Mouse (Mus musculus) C3H10T1/2 (cell line): ENCODE data around the gene Slfn1. TPM values are rescaled to one million over a fixed set of nuclear protein-coding genes. Genes with fewer than 3 reads are reported as not detected.

Source experiments
- polyA plus RNA-seq, 2 experiments: library from polyadenylated mRNA; unstranded; fragments of >200 nt; fragmentation: generic; extraction: Trizol; gene quantifications; one replicate each; pipeline ENCODE4 v1.2.1; 2012; ENCODE audit warnings: missing spikeins in 2 of 2

The Slfn1 gene
- polyA plus RNA-seq: not detected

DNA sequence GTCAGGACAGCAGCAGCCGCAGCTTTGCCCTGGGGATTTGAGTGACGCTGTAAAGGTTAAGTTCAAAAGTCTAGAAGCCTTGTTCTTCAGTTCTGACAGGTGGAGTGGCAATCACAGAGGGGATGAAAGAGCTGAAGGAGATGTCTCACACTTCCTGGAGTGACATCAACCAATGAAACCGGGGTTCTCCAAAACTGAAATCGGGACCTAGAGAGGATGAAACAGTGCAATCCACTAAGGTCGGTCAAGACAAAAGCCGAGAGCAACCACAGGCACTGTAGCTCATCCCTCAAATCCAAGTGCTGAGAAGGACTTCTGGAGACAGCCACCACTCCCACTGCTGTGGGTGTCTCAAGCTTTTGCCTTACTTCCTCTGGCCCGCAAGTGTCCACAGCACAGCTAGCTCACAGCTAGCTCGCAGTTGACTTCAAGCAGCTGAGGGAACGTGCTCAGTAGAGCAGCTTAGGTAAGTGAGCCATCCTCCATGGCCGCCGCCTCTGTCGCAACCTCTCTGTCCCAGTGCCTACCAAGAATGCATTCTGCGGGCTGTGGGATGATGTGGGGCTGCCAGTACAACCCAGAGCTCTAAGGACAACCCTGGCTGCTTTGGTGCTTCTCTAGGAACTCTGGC, at the start of gene Slfn1:
Gene Slfn1, plus strand, starts transcription at position 253 of the 631 bp plus-strand sequence.

Other genes starting within 250 kb of the Slfn1 start
- gene Rffl, start 245.6 kb upstream of the Slfn1 start, polyA plus RNA-seq: 1 to 10 TPM; 2.4 to 4.4 TPM
- 10 to 100 TPM; 21.0 to 22.0 TPM for gene Rad51d, start 226.2 kb upstream of the Slfn1 start, polyA plus RNA-seq
- gene Fndc8, start 224.7 kb upstream of the Slfn1 start, polyA plus RNA-seq: under 1 TPM; 0.01 to 0.12 TPM
- gene Nle1, start 208.4 kb upstream of the Slfn1 start, polyA plus RNA-seq: 10 to 100 TPM; 23.7 to 54.0 TPM
- under 1 TPM in 1 of 2 experiments, not detected in 1; 0.04 TPM for gene Unc45b, start 206.3 kb upstream of the Slfn1 start, polyA plus RNA-seq
- gene Slfn5, start 165.5 kb upstream of the Slfn1 start, polyA plus RNA-seq: under 1 TPM; 0.02 to 0.35 TPM
- gene Slfn9, start 125.0 kb upstream of the Slfn1 start, polyA plus RNA-seq: under 1 TPM; 0.21 to 0.73 TPM
- under 1 TPM in 1 of 2 experiments, not detected in 1; 0.07 TPM for gene Slfn8, start 96.0 kb upstream of the Slfn1 start, polyA plus RNA-seq
- gene Slfn2, start 51.7 kb upstream of the Slfn1 start, polyA plus RNA-seq: under 1 TPM in 1 of 2 experiments, not detected in 1; 0.12 TPM
- gene Slfn4, start 58.3 kb downstream of the Slfn1 start, polyA plus RNA-seq: under 1 TPM; 0.01 to 0.07 TPM
- under 1 TPM; 0.01 to 0.21 TPM for gene Slfn3, start 74.5 kb downstream of the Slfn1 start, polyA plus RNA-seq
- not detected for gene Slfn14, start 169.9 kb downstream of the Slfn1 start, polyA plus RNA-seq
- gene Ap2b1, start 182.2 kb downstream of the Slfn1 start, polyA plus RNA-seq: 10 to 100 TPM; 20.7 to 83.3 TPM
- 1 to 10 TPM; 2.5 to 9.6 TPM for gene Pex12, start 185.7 kb downstream of the Slfn1 start, polyA plus RNA-seq